In genomic region chr6:32261339-32261738, GRCm38 (mm10) we compare ENCODE assay signal across 9 mouse cellular contexts.
DNase-seq lines count a peak whose midpoint lies in the region; ATAC-seq and TF ChIP-seq lines count a peak whose summit lies in the region.
"Had no signal": no experiment of that assay in that cellular context is flagged by ENCODE, and none has a peak within 500 bp of the region (broad histone marks: within the 10 kb centered on the region; RNA-seq: fewer than 3 reads in every experiment).

No protein-coding gene starts in this region.

- H3K4me1 ChIP-seq in heart, adult 2 months (ENCODE audit: control insufficient read depth, insufficient read depth, low read length), result peaks cover 3% of the 10 kb centered on the region; the same call in 1 of the 2 replicates
- peaks cover 5% of the 10 kb centered on the region for H3K4me1 ChIP-seq in embryonic facial prominence, embryonic 15.5 days

- no peak overlapping the region for H3K27ac ChIP-seq in heart, adult 2 months
- no peak overlapping the region for H3K27ac ChIP-seq in embryonic facial prominence, embryonic 15.5 days (replicated peaks)

- H3K9me3 ChIP-seq in embryonic facial prominence, embryonic 15.5 days (replicated peaks), result no peaks in the 10 kb centered on the region

- H3K4me3 ChIP-seq in heart, adult 2 months, result no peak overlapping the region
- H3K4me3 ChIP-seq in embryonic facial prominence, embryonic 15.5 days (replicated peaks), result no peak overlapping the region

- intact Hi-C loops in heart, adult 2 months (cut with DNase I), result no loop called here

- H3K36me3 ChIP-seq in heart, adult 2 months (ENCODE audit: control insufficient read depth, insufficient read depth, low read length), result no peaks in the 10 kb centered on the region
- H3K36me3 ChIP-seq in embryonic facial prominence, embryonic 15.5 days, result no peaks in the 10 kb centered on the region

- TF ChIP-seq EP300 in heart, adult 2 months (IDR thresholded peaks at IDR 0.05; ENCODE audit: insufficient read depth, low read depth, low read length), result no peak

- ATAC-seq in embryonic facial prominence, embryonic 15.5 days (ENCODE audit: insufficient number of reproducible peaks, low FRiP score, low TSS enrichment, low read depth), result peak; percentile 67
- no peak for ATAC-seq in activated CD4-positive, CD25-positive, alpha-beta regulatory T cell, adult 4 months
- ATAC-seq in erythroblast, adult 5-6 weeks (replicated peaks; ENCODE audit: low FRiP score, poor library complexity, severe bottlenecking), result no peak

- 58% methylated on average over 3 of the region's 3 CpGs for WGBS in heart, adult 2 months
- WGBS in embryonic facial prominence, embryonic 15.5 days, result 23% methylated on average over 3 of the region's 3 CpGs

- peak; percentile 75 for DNase-seq in heart, adult 11 months
- DNase-seq in heart, adult 2 months, result no peak
- peak; percentile 36 for DNase-seq in layer of hippocampus, adult 9-11 months
- peak; percentile 43 for DNase-seq in retina, embryonic 14.5 days (ENCODE audit: low spot score)
- DNase-seq in thymus, adult 18-20 months, result no peak

- H3K9ac ChIP-seq in heart, adult 2 months (ENCODE audit: low read depth, low read length), result no peak overlapping the region
- no peak overlapping the region for H3K9ac ChIP-seq in embryonic facial prominence, embryonic 15.5 days

- H3K27me3 ChIP-seq in heart, adult 2 months (ENCODE audit: control insufficient read depth, insufficient read depth, low read length), result no peaks in the 10 kb centered on the region
- no peaks in the 10 kb centered on the region for H3K27me3 ChIP-seq in embryonic facial prominence, embryonic 15.5 days

- TF ChIP-seq POLR2A in heart, adult 2 months (IDR thresholded peaks at IDR 0.05; ENCODE audit: insufficient read depth, low read depth, low read length), result no peak

- TF ChIP-seq CTCF in heart, adult 2 months (IDR thresholded peaks at IDR 0.05), result no peak

- H3K79me2 ChIP-seq in heart, adult 2 months (replicated peaks; ENCODE audit: control insufficient read depth, insufficient read depth, low read length), result no peaks in the 10 kb centered on the region

- H3K4me2 ChIP-seq in embryonic facial prominence, embryonic 15.5 days (replicated peaks), result no peak overlapping the region
- H3K4me2 ChIP-seq: heart, embryonic 11.5 days had no signal

Comparison
In these comparisons a context has a peak if more than half of its experiments do, and no peak if none do; other contexts are left out.
1. DNase-seq: peak in heart, adult 11 months (single experiment), layer of hippocampus, adult 9-11 months (single experiment) and retina, embryonic 14.5 days (single experiment); none in heart, adult 2 months (0 of 2) and thymus, adult 18-20 months (0 of 2).